Mouse (Mus musculus): Measurements from ENCODE around the gene Pim3.

Pim3 gene

GRCm38 (mm10) chr15:88860781-88861180 lies 1.2 kb upstream of the Pim3 start:
- ChIA-PET POLR2A (interaction anchor here (0.7 to 14.2 kb wide), 41 partner anchors 7 to 513 kb away, joined by 3 to 252 read pairs (median 11); partner anchors contain the start of genes Alg12 (in 3 of the 4), Creld2 (in 2 of the 4), Dennd6b (in 1 of the 4) and Hdac10 (in 1 of the 4)), CTCF (interaction anchor here in 2 of 4 experiments (0.6 to 1.4 kb wide), 4 partner anchors 11 to 350 kb away, joined by 3 to 4 read pairs (median 4); partner anchors contain the start of gene Ppp6r2 (in 1 of the 2))

GRCm38 (mm10) chr15:88862881-88863694 lies 1.1 kb downstream of the Pim3 start:
- CTCF ChIA-PET = interaction anchor here (0.8 to 2.5 kb wide), 24 partner anchors 9 to 58 kb away, joined by 3 to 22 read pairs (median 5); no protein-coding TSS in a partner anchor
- POLR2A ChIA-PET = interaction anchor here (0.5 to 14.2 kb wide), 116 partner anchors 7 to 567 kb away, joined by 3 to 252 read pairs (median 5); partner anchors contain the start of genes Alg12 (in 2 of the 4), Creld2 (in 2 of the 4), Ppp6r2 (in 2 of the 4) and Zbed4 (in 2 of the 4)

- ChIA-PET CTCF (interaction anchor here (0.6 to 5.3 kb wide), 21 partner anchors 8 to 347 kb away, joined by 3 to 33 read pairs (median 4); partner anchors contain the start of gene Ppp6r2 (in 1 of the 4)), POLR2A (interaction anchor here (0.5 to 14.2 kb wide), 76 partner anchors 9 to 1110 kb away, joined by 3 to 252 read pairs (median 6); partner anchors contain the start of genes Alg12 (in 2 of the 4), Creld2 (in 2 of the 4), Zbed4 (in 2 of the 4) and Chkb (in 1 of the 4))
These were observed 1.8 kb downstream of the Pim3 start for GRCm38 (mm10) chr15:88863695-88864231.

GRCm38 (mm10) chr15:88864270-88865030 lies 2.5 kb downstream of the Pim3 start:
- ChIA-PET CTCF (interaction anchor here (0.6 to 5.3 kb wide), 21 partner anchors 8 to 347 kb away, joined by 3 to 33 read pairs (median 4); partner anchors contain the start of gene Ppp6r2 (in 1 of the 4)), POLR2A (interaction anchor here (0.5 to 14.2 kb wide), 81 partner anchors 8 to 1110 kb away, joined by 3 to 252 read pairs (median 6); partner anchors contain the start of genes Alg12 (in 2 of the 4), Creld2 (in 2 of the 4), Zbed4 (in 2 of the 4) and Chkb (in 1 of the 4))

GRCm38 (mm10) chr15:88865061-88865460 lies 3.1 kb downstream of the Pim3 start:
- POLR2A ChIA-PET = interaction anchor here in 3 of 4 experiments (0.6 to 14.2 kb wide), 47 partner anchors 8 to 450 kb away, joined by 3 to 252 read pairs (median 20); partner anchors contain the start of genes Dennd6b (in 1 of the 3), Sbf1 (in 1 of the 3) and Zbed4 (in 1 of the 3)
- CTCF ChIA-PET = interaction anchor here in 2 of 4 experiments (1.2 to 5.3 kb wide), 7 partner anchors 11 to 56 kb away, joined by 3 to 33 read pairs (median 10); no protein-coding TSS in a partner anchor

GRCm38 (mm10) chr15:88865888-88866695 lies 4.1 kb downstream of the Pim3 start:
- CTCF ChIA-PET = interaction anchor here (0.6 to 5.3 kb wide), 17 partner anchors 9 to 508 kb away, joined by 3 to 36 read pairs (median 4); partner anchors contain the start of gene Tubgcp6 (in 1 of the 4)

GRCm38 (mm10) chr15:88866934-88867356 lies 5.0 kb downstream of the Pim3 start:
- ChIA-PET POLR2A (interaction anchor here (0.7 to 14.2 kb wide), 73 partner anchors 9 to 343 kb away, joined by 3 to 252 read pairs (median 5); partner anchors contain the start of genes Alg12 (in 3 of the 4), Creld2 (in 2 of the 4), Tubgcp6 (in 2 of the 4) and Hdac10 (in 1 of the 4)), CTCF (interaction anchor here (0.6 to 5.3 kb wide), 13 partner anchors 9 to 256 kb away, joined by 3 to 36 read pairs (median 6); partner anchors contain the start of gene Tubgcp6 (in 1 of the 4))

More at GRCm38 (mm10) chr15:88865888-88866695, 4.1 kb downstream of the Pim3 start:
- POLR2A ChIA-PET = interaction anchor here (0.5 to 14.2 kb wide), 70 partner anchors 10 to 397 kb away, joined by 3 to 252 read pairs (median 6); partner anchors contain the start of genes Alg12 (in 2 of the 4), Creld2 (in 2 of the 4), Zbed4 (in 2 of the 4) and Tubgcp6 (in 1 of the 4)

- POLR2A ChIA-PET = interaction anchor here (0.6 to 14.2 kb wide), 84 partner anchors 9 to 340 kb away, joined by 3 to 252 read pairs (median 5); partner anchors contain the start of genes Alg12 (in 3 of the 4), Creld2 (in 2 of the 4), Tubgcp6 (in 2 of the 4) and Hdac10 (in 1 of the 4)
- CTCF ChIA-PET = interaction anchor here (0.6 to 5.3 kb wide), 18 partner anchors 9 to 610 kb away, joined by 3 to 36 read pairs (median 5); partner anchors contain the start of gene Arsa (in 1 of the 4)
These were observed 5.5 kb downstream of the Pim3 start for GRCm38 (mm10) chr15:88867368-88868023.

- CTCF ChIA-PET = interaction anchor here (0.6 to 5.3 kb wide), 16 partner anchors 8 to 609 kb away, joined by 3 to 36 read pairs (median 5); partner anchors contain the start of gene Arsa (in 1 of the 4)
- POLR2A ChIA-PET = interaction anchor here (0.6 to 14.2 kb wide), 67 partner anchors 8 to 339 kb away, joined by 3 to 252 read pairs (median 7); partner anchors contain the start of genes Alg12 (in 2 of the 4), Tubgcp6 (in 2 of the 4), Creld2 (in 1 of the 4) and Hdac10 (in 1 of the 4)
These were observed 6.2 kb downstream of the Pim3 start for GRCm38 (mm10) chr15:88868024-88868742.

GRCm38 (mm10) chr15:88870418-88871185 lies 8.6 kb downstream of the Pim3 start:
- CTCF ChIA-PET = no interaction called here
- POLR2A ChIA-PET = interaction anchor here (0.6 to 14.2 kb wide), 14 partner anchors 9 to 161 kb away, joined by 3 to 252 read pairs (median 8); partner anchors contain the start of gene Pim3 (in 2 of the 4)

- CTCF ChIA-PET = interaction anchor here in 3 of 4 experiments (0.7 to 3.3 kb wide), 6 partner anchors 8 to 47 kb away, joined by 3 to 29 read pairs (median 4); no protein-coding TSS in a partner anchor
- POLR2A ChIA-PET = interaction anchor here in 3 of 4 experiments (0.6 to 14.2 kb wide), 13 partner anchors 10 to 50 kb away, joined by 3 to 252 read pairs (median 7); partner anchors contain the start of gene Pim3 (in 1 of the 3)
These were observed 12.1 kb downstream of the Pim3 start for GRCm38 (mm10) chr15:88874061-88874460.

- ChIA-PET POLR2A (interaction anchor here in 3 of 4 experiments (0.7 to 14.2 kb wide), 10 partner anchors 8 to 169 kb away, joined by 3 to 252 read pairs (median 12); partner anchors contain the start of gene Pim3 (in 2 of the 3)), CTCF (interaction anchor here (0.7 to 3.6 kb wide), 6 partner anchors 9 to 568 kb away, joined by 3 to 43 read pairs (median 4); partner anchors contain the start of gene Pim3 (in 1 of the 4))
These were observed 12.5 kb downstream of the Pim3 start for GRCm38 (mm10) chr15:88874477-88874876.

GRCm38 (mm10) chr15:88875625-88876081 lies 13.7 kb downstream of the Pim3 start:
- POLR2A ChIA-PET = interaction anchor here (0.6 to 4.3 kb wide), 36 partner anchors 9 to 167 kb away, joined by 3 to 140 read pairs (median 7); partner anchors contain the start of genes Alg12 (in 2 of the 4), Creld2 (in 2 of the 4) and Pim3 (in 2 of the 4)
- CTCF ChIA-PET = interaction anchor here (0.7 to 3.6 kb wide), 43 partner anchors 8 to 439 kb away, joined by 3 to 51 read pairs (median 9); partner anchors contain the start of genes Pim3 (in 2 of the 4), Alg12 (in 1 of the 4), Creld2 (in 1 of the 4) and Sbf1 (in 1 of the 4)

All from embryonic stem cell, embryonic (primary cell).